Mouse (Mus musculus) heart, embryonic 14.5 days (tissue): Measurements from ENCODE around the gene Tsc22d2. TPM values are rescaled to one million over a fixed set of nuclear protein-coding genes. Genes with fewer than 3 reads are reported as not detected.

Experiments
- polyA plus RNA-seq: library from polyadenylated mRNA; unstranded; fragments of >200 nt; fragmentation: Nextera tagmentation; extraction: Ambion mirVana; gene quantifications from 2 replicates; pipeline ENCODE4 v1.2.1, GENCODE M21; 2014

Tsc22d2 gene
- polyA plus RNA-seq, 1 experiment from 2014 or later, result 25.3 TPM

Other genes with a start within 250 kb of the Tsc22d2 start
- gene Eif2a, start 111.1 kb downstream of the Tsc22d2 start, polyA plus RNA-seq, result 37.4 and 40.7 TPM in 2 replicates
- 83.9 and 85.4 TPM in 2 replicates for gene Serp1, start 111.2 kb downstream of the Tsc22d2 start, polyA plus RNA-seq
- 21.1 and 23.1 TPM in 2 replicates for gene Selenot, start 161.9 kb downstream of the Tsc22d2 start, polyA plus RNA-seq
- gene Erich6, start 222.5 kb downstream of the Tsc22d2 start, polyA plus RNA-seq, result 0.20 TPM in 1 of 2 replicates, not detected in the other